In genomic region chr13:32611551-32612295, GRCm38 (mm10) we compare ENCODE assay signal across 9 mouse cellular contexts.
DNase-seq lines count a peak whose midpoint lies in the region; ATAC-seq lines count a peak whose summit lies in the region.
"Had no signal": no experiment of that assay in that cellular context is flagged by ENCODE, and none has a peak within 500 bp of the region (broad histone marks: within the 10 kb centered on the region; RNA-seq: fewer than 3 reads in every experiment).

No protein-coding gene starts in this region.

- DNase-seq in frontal cortex, postnatal 10 days (ENCODE audit: low spot score in 2 of 2) = peak; percentile 6 to 8
- no peak for DNase-seq in frontal cortex, postnatal 25 days (ENCODE audit: low spot score in 2 of 2)
- peak; percentile 16 for DNase-seq in ovary, postnatal 36 days (ENCODE audit: low spot score)
- DNase-seq in ovary, postnatal 14 days (ENCODE audit: low spot score) = no peak
- DNase-seq in cerebellum, adult 8-10 months = no peak

- H3K4me3 ChIP-seq in stomach, embryonic 16.5 days (replicated peaks; ENCODE audit: low read length) = no peak overlapping the region
- H3K4me3 ChIP-seq: megakaryocyte, embryonic 14.5 days had no signal

- no peaks in the 10 kb centered on the region for H3K27me3 ChIP-seq in stomach, embryonic 16.5 days (ENCODE audit: control insufficient read depth, insufficient read depth, low read length)
- H3K27me3 ChIP-seq: megakaryocyte, embryonic 14.5 days had no signal

- no peaks in the 10 kb centered on the region for H3K9me3 ChIP-seq in stomach, embryonic 16.5 days (replicated peaks; ENCODE audit: control insufficient read depth, low read length)
- H3K9me3 ChIP-seq: megakaryocyte, embryonic 14.5 days had no signal

- H3K9ac ChIP-seq in stomach, embryonic 16.5 days (ENCODE audit: low read length) = no peak overlapping the region

- WGBS in stomach, embryonic 16.5 days = 34% methylated on average over 13 of the region's 13 CpGs

- peak; percentile 80 for ATAC-seq in inflammation-experienced regulatory T-cells, adult 6 months
- no peak for ATAC-seq in stomach, embryonic 16.5 days (ENCODE audit: insufficient read depth, low FRiP score)
- ATAC-seq in megakaryocyte-erythroid progenitor cell, adult 5-6 weeks (replicated peaks; ENCODE audit: low FRiP score, low TSS enrichment, poor library complexity, severe bottlenecking) = no peak

- no peak overlapping the region for H3K27ac ChIP-seq in stomach, embryonic 16.5 days (ENCODE audit: low read length)

- no peaks in the 10 kb centered on the region for H3K36me3 ChIP-seq in stomach, embryonic 16.5 days (ENCODE audit: control insufficient read depth, insufficient read depth, low read length)

- H3K4me1 ChIP-seq in stomach, embryonic 16.5 days (ENCODE audit: control insufficient read depth, insufficient read depth, low read length) = peaks cover 8% of the 10 kb centered on the region; the same call in 1 of the 2 replicates
- H3K4me1 ChIP-seq: megakaryocyte, embryonic 14.5 days had no signal

- 0 out of 2 replicates have a peak overlapping the region, but pooled peaks have one; percentile 7 for H3K4me2 ChIP-seq in stomach, embryonic 16.5 days (ENCODE audit: low read depth, low read length)

Comparison
In these comparisons a context has a peak if more than half of its experiments do, and no peak if none do; other contexts are left out.
1. DNase-seq: peak in frontal cortex, postnatal 10 days (2 of 2) and ovary, postnatal 36 days (single experiment); none in frontal cortex, postnatal 25 days (0 of 2), ovary, postnatal 14 days (single experiment) and cerebellum, adult 8-10 months (single experiment).